Mouse (Mus musculus) macrophage (primary cell): Measurements from ENCODE around the gene Rgs7bp. TPM values are rescaled to one million over a fixed set of nuclear protein-coding genes. Genes with fewer than 3 reads are reported as not detected.

Source experiments
- H3K27ac ChIP-seq: fragments of 350-480 bp; formaldehyde crosslinking; 2 replicates; pipeline ENCODE4 v1.9.0; 2021
- H3K36me3 ChIP-seq: fragments of 350-480 bp; formaldehyde crosslinking; 2 replicates; pipeline ENCODE4 v1.9.0; 2021; ENCODE audit errors: inconsistent target
- H3K4me3 ChIP-seq: fragments of 350-480 bp; formaldehyde crosslinking; 2 replicates; pipeline ENCODE4 v1.9.0; 2021; ENCODE audit errors: inconsistent target
- H3K79me2 ChIP-seq: fragments of 350-480 bp; formaldehyde crosslinking; 2 replicates; pipeline ENCODE4 v1.9.0; 2021; ENCODE audit errors: inconsistent target
- WGBS: methylation state at CpG from one replicate; pipeline ENCODE4 v1.1.7; 2026; ENCODE audit warnings: inconsistent platforms; ENCODE audit not compliant: missing documents; 5-methylcytosine and 5-hydroxymethylcytosine counted together
- polyA plus RNA-seq: library from polyadenylated mRNA; stranded (reverse); fragments of 250-400 nt; gene quantifications from 3 replicates; pipeline ENCODE4 v1.2.4, GENCODE M21; 2018; ENCODE audit warnings: inconsistent platforms

The Rgs7bp gene
- polyA plus RNA-seq, 1 experiment from 2014 or later: 0.07 TPM

- H3K79me2 ChIP-seq: no peaks in the 10 kb centered on the region
- no peak overlapping the region for H3K27ac ChIP-seq
- no peaks in the 10 kb centered on the region for H3K36me3 ChIP-seq
- 95% methylated on average over 3 of the region's 3 CpGs for WGBS
- no peak overlapping the region for H3K4me3 ChIP-seq
Measured at GRCm38 (mm10) chr13:105043882-105044281, 10.8 kb downstream of the Rgs7bp start.

- Histone ChIP-seq H3K4me3 (no peak overlapping the region), H3K79me2 (no peaks in the 10 kb centered on the region), H3K27ac (no peak overlapping the region), H3K36me3 (no peaks in the 10 kb centered on the region)
- WGBS: 81% methylated on average over 5 of the region's 5 CpGs
Measured at GRCm38 (mm10) chr13:105038334-105038733, 16.4 kb downstream of the Rgs7bp start.

- Histone ChIP-seq H3K79me2 (no peaks in the 10 kb centered on the region), H3K27ac (no peak overlapping the region)
- 97% methylated on average over 12 of the region's 12 CpGs for WGBS
Measured at GRCm38 (mm10) chr13:105037816-105038215, 16.9 kb downstream of the Rgs7bp start.

GRCm38 (mm10) chr13:105031882-105032281, 22.8 kb downstream of the Rgs7bp start:
- no peak overlapping the region for H3K4me3 ChIP-seq
- H3K27ac ChIP-seq: no peak overlapping the region
- H3K79me2 ChIP-seq: no peaks in the 10 kb centered on the region
- H3K36me3 ChIP-seq: no peaks in the 10 kb centered on the region

More at GRCm38 (mm10) chr13:105037816-105038215, 16.9 kb downstream of the Rgs7bp start:
- Histone ChIP-seq H3K36me3 (no peaks in the 10 kb centered on the region), H3K4me3 (no peak overlapping the region)

GRCm38 (mm10) chr13:105028276-105028675, 26.5 kb downstream of the Rgs7bp start:
- WGBS: 62% methylated on average over 3 of the region's 3 CpGs
- Histone ChIP-seq H3K36me3 (no peaks in the 10 kb centered on the region), H3K27ac (no peak overlapping the region), H3K79me2 (no peaks in the 10 kb centered on the region), H3K4me3 (no peak overlapping the region)

GRCm38 (mm10) chr13:105016577-105016976, 38.2 kb downstream of the Rgs7bp start:
- no peak overlapping the region for H3K4me3 ChIP-seq
- no peaks in the 10 kb centered on the region for H3K36me3 ChIP-seq
- WGBS: 39% methylated on average over 9 of the region's 9 CpGs
- H3K27ac ChIP-seq: no peak overlapping the region
- no peaks in the 10 kb centered on the region for H3K79me2 ChIP-seq

GRCm38 (mm10) chr13:105015710-105016404, 38.9 kb downstream of the Rgs7bp start:
- no peaks in the 10 kb centered on the region for H3K79me2 ChIP-seq
- H3K36me3 ChIP-seq: no peaks in the 10 kb centered on the region
- WGBS: 90% methylated on average over 8 of the region's 8 CpGs
- H3K4me3 ChIP-seq: no peak overlapping the region
- no peak overlapping the region for H3K27ac ChIP-seq

GRCm38 (mm10) chr13:105011300-105011699, 43.4 kb downstream of the Rgs7bp start:
- Histone ChIP-seq H3K27ac (no peak overlapping the region), H3K79me2 (no peaks in the 10 kb centered on the region), H3K36me3 (no peaks in the 10 kb centered on the region), H3K4me3 (no peak overlapping the region)
- 93% methylated on average over 5 of the region's 5 CpGs for WGBS

- H3K4me3 ChIP-seq: no peak overlapping the region
- H3K79me2 ChIP-seq: no peaks in the 10 kb centered on the region
- WGBS: 100% methylated on average over 2 of the region's 2 CpGs
- no peaks in the 10 kb centered on the region for H3K36me3 ChIP-seq
- H3K27ac ChIP-seq: no peak overlapping the region
Measured at GRCm38 (mm10) chr13:105008891-105009290, 45.8 kb downstream of the Rgs7bp start.

- 94% methylated on average over 2 of the region's 2 CpGs for WGBS
- Histone ChIP-seq H3K79me2 (no peaks in the 10 kb centered on the region), H3K36me3 (no peaks in the 10 kb centered on the region), H3K27ac (no peak overlapping the region), H3K4me3 (no peak overlapping the region)
Measured at GRCm38 (mm10) chr13:105002831-105003157, 51.9 kb downstream of the Rgs7bp start.

- H3K27ac ChIP-seq: no peak overlapping the region
- no peaks in the 10 kb centered on the region for H3K36me3 ChIP-seq
- H3K4me3 ChIP-seq: no peak overlapping the region
- H3K79me2 ChIP-seq: no peaks in the 10 kb centered on the region
- 89% methylated on average over 5 of the region's 5 CpGs for WGBS
Measured at GRCm38 (mm10) chr13:105002132-105002830, 52.4 kb downstream of the Rgs7bp start.

GRCm38 (mm10) chr13:105001714-105002113, 53.0 kb downstream of the Rgs7bp start:
- H3K79me2 ChIP-seq: no peaks in the 10 kb centered on the region
- no peak overlapping the region for H3K27ac ChIP-seq
- no peaks in the 10 kb centered on the region for H3K36me3 ChIP-seq
- 87% methylated on average over 2 of the region's 2 CpGs for WGBS
- no peak overlapping the region for H3K4me3 ChIP-seq

GRCm38 (mm10) chr13:104988811-104989258, 65.9 kb downstream of the Rgs7bp start:
- Histone ChIP-seq H3K27ac (no peak overlapping the region), H3K4me3 (no peak overlapping the region), H3K36me3 (no peaks in the 10 kb centered on the region), H3K79me2 (no peaks in the 10 kb centered on the region)
- 93% methylated on average over 7 of the region's 7 CpGs for WGBS

- no peak overlapping the region for H3K4me3 ChIP-seq
Measured at GRCm38 (mm10) chr13:104988009-104988540, 66.7 kb downstream of the Rgs7bp start.

GRCm38 (mm10) chr13:104985691-104986090, 69.0 kb downstream of the Rgs7bp start:
- H3K79me2 ChIP-seq: no peaks in the 10 kb centered on the region
- no peak overlapping the region for H3K4me3 ChIP-seq
- WGBS: 69% methylated on average over 4 of the region's 4 CpGs
- no peaks in the 10 kb centered on the region for H3K36me3 ChIP-seq
- no peak overlapping the region for H3K27ac ChIP-seq

More at GRCm38 (mm10) chr13:104988009-104988540, 66.7 kb downstream of the Rgs7bp start:
- Histone ChIP-seq H3K79me2 (no peaks in the 10 kb centered on the region), H3K27ac (no peak overlapping the region), H3K36me3 (no peaks in the 10 kb centered on the region)
- WGBS: 92% methylated on average over 13 of the region's 13 CpGs
